Mouse (Mus musculus) forebrain, postnatal 0 days (tissue): Measurements from ENCODE around the gene Rbpj. TPM values are rescaled to one million over a fixed set of nuclear protein-coding genes. Genes with fewer than 3 reads are reported as not detected.
A peak's percentile ranks its signal among the peaks of the same experiment; 100 is the strongest.

Experiments
- ATAC-seq: fragments of 200-750 bp; cut with Nextera tagmentation; 2 replicates; pipeline ENCODE4 v1.8.0; 2017; ENCODE audit warnings: mild to moderate bottlenecking, moderate library complexity
- DNase-seq: peaks from one replicate; pipeline ENCODE4 v3.0.0-alpha.2; 2015
- H3K27ac ChIP-seq: fragments of 300-500 bp; sonication (generic); 2 replicates; pipeline ENCODE4 v1.5.1; 2014; ENCODE audit warnings: low read depth, mild to moderate bottlenecking, antibody characterized with exemption, low read length, moderate library complexity, mixed read lengths
- H3K27me3 ChIP-seq: fragments of 300-500 bp; sonication (generic); 2 replicates; pipeline ENCODE4 v1.6.1; 2014; ENCODE audit warnings: mild to moderate bottlenecking, low read length, mixed read lengths; ENCODE audit not compliant: insufficient read depth
- H3K36me3 ChIP-seq: fragments of 300-500 bp; sonication (generic); 2 replicates; pipeline ENCODE4 v1.6.1; 2014; ENCODE audit warnings: mild to moderate bottlenecking, moderate library complexity; ENCODE audit not compliant: insufficient read depth
- H3K4me1 ChIP-seq: fragments of 300-500 bp; sonication (generic); 2 replicates; pipeline ENCODE4 v1.6.1; 2014; ENCODE audit warnings: antibody characterized with exemption; ENCODE audit not compliant: insufficient read depth
- H3K4me2 ChIP-seq: fragments of 300-500 bp; sonication (generic); 2 replicates; pipeline ENCODE4 v1.6.1; 2014; ENCODE audit warnings: low read depth, mild to moderate bottlenecking, moderate library complexity
- H3K4me3 ChIP-seq: fragments of 300-500 bp; sonication (generic); 2 replicates; pipeline ENCODE4 v1.5.1; 2014; ENCODE audit warnings: low read depth, low read length, mixed read lengths
- H3K9ac ChIP-seq: fragments of 300-500 bp; sonication (generic); 2 replicates; pipeline ENCODE4 v1.6.1; 2014; ENCODE audit warnings: mild to moderate bottlenecking
- H3K9me3 ChIP-seq: fragments of 300-500 bp; sonication (generic); 2 replicates; pipeline ENCODE4 v1.6.1; 2016; ENCODE audit warnings: low read length
- CTCF ChIP-seq: sonication (generic); IDR thresholded peaks from 2 replicates; pipeline ENCODE4 v1.5.1; 2016; ENCODE audit warnings: antibody characterized with exemption, control low read depth, low read depth
- WGBS: fragments of 180-500 bp; shearing (Covaris S2); extraction: QIAGEN DNeasy Blood & Tissue Kit; methylation state at CpG from one replicate; pipeline ENCODE4 v1.1.7; 2014; 5-methylcytosine and 5-hydroxymethylcytosine counted together
- polyA plus RNA-seq: library from polyadenylated mRNA; unstranded; fragments of >200 nt; fragmentation: Nextera tagmentation; extraction: Ambion mirVana; gene quantifications from 2 replicates; pipeline ENCODE4 v1.2.1, GENCODE M21; 2015
- total RNA-seq: library from RNA; depleted of rRNA; stranded (reverse); fragments of >200 nt; gene quantifications from 2 replicates; pipeline ENCODE4 v1.2.3, GENCODE M21; 2014

The Rbpj gene
- total and polyA plus RNA-seq, 2 experiments from 2014 or later, result 19.4 to 25.4 TPM

DNA sequence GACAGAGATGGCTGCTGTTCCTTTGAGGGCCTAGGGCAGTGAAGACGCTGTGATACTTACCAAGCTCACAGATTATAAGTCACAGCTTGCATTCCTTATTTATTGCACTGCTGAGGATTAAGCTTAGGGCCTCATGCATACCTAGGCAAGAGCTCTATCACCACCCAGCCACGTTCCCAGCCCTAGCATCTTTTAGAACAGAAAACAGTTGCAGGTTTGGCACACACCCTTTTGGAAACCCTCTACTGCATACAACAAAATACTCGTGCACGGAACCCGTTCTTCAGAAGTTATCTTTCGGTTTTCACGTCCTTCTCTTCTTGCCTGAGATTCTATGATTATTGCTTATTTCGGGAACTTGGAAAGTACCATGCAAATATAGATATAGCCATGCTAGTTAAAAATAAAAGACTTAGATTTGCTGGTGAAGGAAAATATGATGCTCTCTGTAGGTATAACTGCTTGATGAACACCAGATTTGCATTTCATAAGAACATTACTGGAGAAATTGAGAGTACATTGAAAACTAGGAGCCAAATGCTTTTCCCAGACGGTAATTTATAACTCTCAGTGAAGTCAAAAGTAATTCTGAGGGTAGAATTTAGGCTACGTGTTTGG lies 111.4 kb downstream of the Rbpj start:
- 83% methylated on average over 10 of the region's 10 CpGs for WGBS
- DNase-seq (no peak), ATAC-seq (no peak)
- no peaks in the 10 kb centered on the region for H3K36me3 ChIP-seq
- H3K9me3 ChIP-seq, result no peaks in the 10 kb centered on the region
- H3K9ac ChIP-seq, result no peak overlapping the region
- no peaks in the 10 kb centered on the region for H3K4me1 ChIP-seq
- no peaks in the 10 kb centered on the region for H3K27me3 ChIP-seq
- no peak overlapping the region for H3K4me3 ChIP-seq
- TF ChIP-seq CTCF, result no peak
- H3K27ac ChIP-seq, result no peak overlapping the region
- H3K4me2 ChIP-seq, result no peak overlapping the region

DNA sequence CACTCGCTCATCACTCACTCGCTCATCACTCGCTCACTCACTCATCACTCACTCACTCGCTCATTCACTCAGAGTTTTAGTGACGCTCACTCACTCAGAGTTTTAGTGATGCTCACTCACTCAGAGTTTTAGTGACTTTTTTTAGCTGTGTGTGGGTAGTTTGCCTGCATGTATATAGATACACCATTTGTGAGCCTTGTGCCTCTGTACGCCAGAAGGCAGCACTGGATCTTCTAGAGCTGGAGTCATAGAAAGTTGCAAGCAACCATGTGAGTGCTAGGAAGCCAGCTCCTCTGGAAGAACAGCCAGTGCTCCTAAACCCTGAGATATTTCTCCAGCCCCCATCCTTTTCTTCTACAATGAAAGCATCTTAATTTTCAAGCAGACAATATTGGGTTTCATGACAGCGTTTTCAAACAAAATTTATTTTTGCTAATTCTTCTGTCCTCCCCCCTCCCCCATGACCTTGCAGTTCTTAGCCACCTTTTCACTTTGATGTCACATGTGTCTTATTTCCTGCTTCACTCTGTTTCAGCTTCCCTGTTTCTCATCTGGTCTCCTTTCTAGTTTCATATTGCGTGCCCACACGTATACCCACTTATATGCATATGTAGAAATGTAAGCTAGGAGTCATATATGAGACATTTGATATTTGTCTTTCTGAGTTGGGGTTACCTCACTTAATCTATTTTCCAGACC lies 118.3 kb downstream of the Rbpj start:
- ATAC-seq, result no peak

DNA sequence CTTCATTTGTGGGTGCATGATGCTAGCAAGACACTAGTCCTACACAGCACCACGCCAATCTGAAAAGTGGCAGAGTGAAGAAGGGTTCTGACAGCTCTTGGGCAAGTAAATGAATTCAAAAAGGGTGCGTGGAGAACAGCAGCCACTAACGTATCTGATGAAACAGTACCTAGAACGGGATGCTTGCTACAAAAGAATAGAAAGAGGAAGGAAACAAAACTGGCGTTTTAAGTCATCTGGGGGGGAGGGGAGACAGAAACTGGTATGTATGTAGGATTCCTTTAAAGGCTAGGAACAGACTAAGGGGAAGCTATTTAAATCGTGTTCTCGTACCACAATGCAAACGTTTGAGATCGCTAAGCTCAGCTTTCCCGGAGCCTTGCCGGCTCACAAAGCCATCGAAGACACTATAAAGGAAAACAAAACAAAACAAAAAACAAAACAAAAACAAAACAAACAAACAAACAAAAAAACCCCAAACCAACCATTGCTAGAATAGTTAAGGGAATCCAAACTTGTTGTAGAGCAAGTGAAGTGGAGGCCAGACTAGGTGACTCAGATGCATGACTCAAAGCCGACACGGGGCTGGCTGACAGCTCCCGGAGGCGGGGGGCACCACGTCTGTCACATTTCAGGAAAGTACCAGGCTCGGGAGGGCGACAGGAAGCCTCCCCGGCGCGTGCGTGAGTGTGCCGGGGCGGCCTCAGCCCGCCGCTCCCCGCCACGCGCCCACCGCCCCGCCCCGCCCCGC lies 122.6 kb downstream of the Rbpj start:
- Histone ChIP-seq H3K27ac (peak overlapping the region; percentile 90), H3K27me3 (no peaks in the 10 kb centered on the region; the same call in 1 of the 2 replicates), H3K36me3 (no peaks in the 10 kb centered on the region), H3K9ac (peak overlapping the region; percentile 82), H3K4me1 (peaks cover 16% of the 10 kb centered on the region), H3K9me3 (no peaks in the 10 kb centered on the region), H3K4me2 (peak overlapping the region; percentile 85), H3K4me3 (peak overlapping the region; percentile 79)
- WGBS, result 1% methylated on average over 28 of the region's 34 CpGs
- no peak for TF ChIP-seq CTCF
- DNase-seq (peak; percentile 46), ATAC-seq (peak; percentile 47)

More for the DNA sequence above, 118.3 kb downstream of the Rbpj start:
- 93% methylated on average over 9 of the region's 9 CpGs for WGBS
- no peak overlapping the region for H3K4me2 ChIP-seq
- H3K4me3 ChIP-seq, result no peak overlapping the region
- no peak overlapping the region for H3K9ac ChIP-seq
- DNase-seq, result no peak
- no peaks in the 10 kb centered on the region for H3K9me3 ChIP-seq
- no peaks in the 10 kb centered on the region; the same call in 1 of the 2 replicates for H3K27me3 ChIP-seq
- H3K27ac ChIP-seq, result no peak overlapping the region
- no peaks in the 10 kb centered on the region for H3K36me3 ChIP-seq
- no peaks in the 10 kb centered on the region for H3K4me1 ChIP-seq
- TF ChIP-seq CTCF, result no peak

DNA sequence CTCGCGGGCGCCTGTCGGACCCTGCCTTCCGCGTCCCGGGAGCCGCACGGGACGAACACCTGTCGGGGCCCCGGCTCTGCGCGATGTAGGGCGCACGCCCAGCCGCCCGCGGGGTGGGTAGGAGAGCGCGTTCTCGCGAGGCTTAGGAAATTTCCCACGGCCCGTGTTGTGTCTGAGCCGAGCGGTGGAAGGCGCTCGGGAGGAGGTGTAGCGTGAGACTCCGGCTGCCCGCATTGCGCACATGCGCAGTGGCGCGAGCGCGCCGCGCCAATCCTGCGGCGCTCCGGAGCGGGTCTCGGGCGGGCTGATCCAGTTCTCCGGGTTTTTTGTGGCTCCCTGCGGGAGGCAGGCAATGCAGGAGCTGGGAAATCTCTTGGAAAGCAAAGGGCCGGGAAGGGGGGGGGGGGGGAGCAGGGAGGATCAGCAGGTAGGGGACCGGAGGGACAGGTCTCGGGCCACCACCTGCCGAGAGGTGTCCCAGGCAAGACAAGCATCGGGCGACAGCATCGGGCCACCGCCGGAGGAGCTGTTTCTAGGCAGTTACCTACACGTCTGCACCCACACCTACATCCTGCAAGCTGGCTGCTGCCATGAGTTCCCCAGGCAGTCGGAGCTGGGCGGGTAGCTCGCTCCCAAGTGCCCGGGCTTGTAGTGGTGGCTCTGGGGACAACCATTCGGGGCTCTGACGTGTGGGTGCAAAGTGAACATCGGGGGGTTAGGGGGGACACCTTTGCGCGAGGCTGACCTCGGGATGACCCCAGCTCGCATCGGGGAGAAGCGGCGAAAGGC lies 123.4 kb downstream of the Rbpj start:
- no peaks in the 10 kb centered on the region for H3K9me3 ChIP-seq
- WGBS, result 2% methylated on average over 69 of the region's 72 CpGs
- H3K4me1 ChIP-seq, result peaks cover 16% of the 10 kb centered on the region
- no peaks in the 10 kb centered on the region for H3K36me3 ChIP-seq
- peak overlapping the region; percentile 79 for H3K4me3 ChIP-seq
- peak overlapping the region; percentile 98 for H3K27ac ChIP-seq
- no peaks in the 10 kb centered on the region; the same call in 1 of the 2 replicates for H3K27me3 ChIP-seq
- peak; percentile 27 for TF ChIP-seq CTCF
- peak overlapping the region; percentile 85 for H3K4me2 ChIP-seq
- peak; percentile 90 for ATAC-seq
- peak; percentile 99 for DNase-seq
- H3K9ac ChIP-seq, result peak overlapping the region; percentile 82

DNA sequence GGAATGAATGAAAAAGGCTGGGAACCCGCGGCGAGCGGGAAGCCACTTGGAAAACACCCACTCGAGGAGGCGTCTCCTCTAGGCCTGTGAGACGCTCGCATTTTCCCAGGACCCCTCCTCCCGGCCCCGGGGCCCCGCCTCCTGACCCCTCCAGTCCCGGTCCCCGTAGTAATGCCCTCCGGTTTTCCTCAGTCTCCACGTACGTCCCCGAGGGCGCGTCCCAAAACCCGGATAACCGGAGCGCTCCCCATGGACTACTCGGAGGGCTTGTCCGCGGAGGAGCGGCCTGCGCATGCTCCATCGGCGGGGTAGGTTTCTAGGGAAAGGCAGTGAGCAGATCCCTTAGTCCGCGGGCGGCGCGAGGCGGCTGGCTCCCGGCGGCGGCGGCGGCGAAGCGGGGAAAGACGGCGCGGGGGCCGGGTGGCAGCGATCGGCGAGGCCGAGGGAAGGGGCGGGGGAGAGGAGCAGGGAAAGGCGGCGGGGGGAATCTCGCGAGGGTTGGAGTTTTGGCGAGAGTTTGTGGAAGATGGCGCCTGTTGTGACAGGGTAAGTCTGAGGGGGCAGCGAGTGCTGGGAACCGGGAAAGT lies 124.3 kb downstream of the Rbpj start:
- peak overlapping the region; percentile 79 for H3K4me3 ChIP-seq
- peaks cover 16% of the 10 kb centered on the region for H3K4me1 ChIP-seq
- ATAC-seq (peak; percentile 80), DNase-seq (peak; percentile 99)
- H3K36me3 ChIP-seq, result no peaks in the 10 kb centered on the region
- H3K4me2 ChIP-seq, result peak overlapping the region; percentile 85
- H3K9ac ChIP-seq, result peak overlapping the region; percentile 82
- under 1% methylated on average over 54 of the region's 59 CpGs for WGBS
- H3K9me3 ChIP-seq, result no peaks in the 10 kb centered on the region
- TF ChIP-seq CTCF, result no peak
- peak overlapping the region; percentile 98 for H3K27ac ChIP-seq
- H3K27me3 ChIP-seq, result no peaks in the 10 kb centered on the region; the same call in 1 of the 2 replicates
